In the genomic region with DNA sequence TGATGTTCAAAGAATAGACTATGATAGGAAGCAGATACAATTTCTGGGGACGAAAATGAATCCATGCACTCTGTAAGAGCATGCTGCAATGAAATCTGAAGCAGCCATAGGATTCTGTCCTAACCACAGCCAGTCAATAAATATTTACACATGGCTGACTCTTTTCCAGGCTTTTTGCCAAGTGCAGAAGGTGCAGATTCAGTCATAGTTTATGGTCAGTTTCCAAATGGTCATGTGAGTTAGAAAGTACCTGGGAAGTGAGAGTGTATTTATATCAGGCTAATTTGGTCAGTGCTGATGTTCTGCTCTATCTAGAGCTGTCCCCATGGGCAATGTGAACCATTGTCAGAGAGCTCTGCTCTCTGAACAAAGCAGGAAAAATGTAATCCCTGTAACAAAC, we compare ENCODE assay signal across 12 mouse cellular contexts.
DNase-seq lines count a peak whose midpoint lies in the region; ATAC-seq and TF ChIP-seq lines count a peak whose summit lies in the region.
"Had no signal": no experiment of that assay in that cellular context is flagged by ENCODE, and none has a peak within 500 bp of the region (broad histone marks: within the 10 kb centered on the region; RNA-seq: fewer than 3 reads in every experiment).

No protein-coding gene starts in this region.

- intact Hi-C loops in heart, postnatal 36 days (cut with DNase I) = no loop called here

- H3K4me2 ChIP-seq in midbrain, postnatal 0 days (ENCODE audit: low read depth, low read length, poor library complexity, severe bottlenecking) = no peak overlapping the region
- no peak overlapping the region for H3K4me2 ChIP-seq in forebrain, embryonic 11.5 days (ENCODE audit: low read depth, low read length, severe bottlenecking)
- H3K4me2 ChIP-seq: neural tube, embryonic 12.5 days had no signal

- TF ChIP-seq POLR2A in kidney, adult 2 months (IDR thresholded peaks at IDR 0.05; ENCODE audit: low read depth, low read length) = no peak

- H3K36me3 ChIP-seq in midbrain, postnatal 0 days (ENCODE audit: insufficient read depth, low read length) = no peaks in the 10 kb centered on the region
- no peaks in the 10 kb centered on the region for H3K36me3 ChIP-seq in midbrain, embryonic 10.5 days
- H3K36me3 ChIP-seq in kidney, adult 2 months (ENCODE audit: control insufficient read depth, insufficient read depth, low read length) = no peaks in the 10 kb centered on the region
- H3K36me3 ChIP-seq in forebrain, embryonic 11.5 days (ENCODE audit: control insufficient read depth, insufficient read depth, low read length) = no peaks in the 10 kb centered on the region
- H3K36me3 ChIP-seq: neural tube, embryonic 12.5 days had no signal

- no peak overlapping the region for H3K4me3 ChIP-seq in midbrain, postnatal 0 days (ENCODE audit: low read depth, low read length)
- no peak overlapping the region for H3K4me3 ChIP-seq in midbrain, embryonic 10.5 days
- no peak overlapping the region for H3K4me3 ChIP-seq in kidney, adult 2 months (ENCODE audit: insufficient read depth, low read depth, low read length)
- no peak overlapping the region for H3K4me3 ChIP-seq in forebrain, embryonic 11.5 days (ENCODE audit: low read depth, low read length)
- H3K4me3 ChIP-seq: heart, adult 2 months; neural tube, embryonic 12.5 days had no signal

- no peak overlapping the region for H3K27ac ChIP-seq in midbrain, postnatal 0 days (ENCODE audit: low read depth, low read length)
- no peak overlapping the region for H3K27ac ChIP-seq in midbrain, embryonic 10.5 days (replicated peaks)
- no peak overlapping the region for H3K27ac ChIP-seq in kidney, adult 2 months (ENCODE audit: insufficient read depth, low read depth, low read length)
- no peak overlapping the region for H3K27ac ChIP-seq in forebrain, embryonic 11.5 days (ENCODE audit: low read depth, low read length)
- H3K27ac ChIP-seq: heart, adult 2 months; macrophage; neural tube, embryonic 12.5 days had no signal

- WGBS in midbrain, postnatal 0 days = 67% methylated on average over 1 of the region's 1 CpGs
- 76% methylated on average over 1 of the region's 1 CpGs for WGBS in midbrain, embryonic 10.5 days
- WGBS in kidney, adult 2 months = 7% methylated on average over 1 of the region's 1 CpGs
- WGBS in forebrain, embryonic 11.5 days = 71% methylated on average over 1 of the region's 1 CpGs

- DNase-seq in heart, adult 18-20 months = peak; percentile 33 to 47
- DNase-seq in heart, postnatal 36 days = no peak
- DNase-seq in midbrain, postnatal 0 days (ENCODE audit: low spot score) = peak; percentile 70
- no peak for DNase-seq in midbrain, embryonic 10.5 days (ENCODE audit: low spot score)
- peak; percentile 72 for DNase-seq in kidney, adult 2 months
- DNase-seq in retina, postnatal 7 days (ENCODE audit: low read depth, low spot score) = peak; percentile 4
- DNase-seq in forebrain, embryonic 11.5 days (ENCODE audit: low spot score) = no peak
- no peak for DNase-seq in spleen, postnatal 4 days (ENCODE audit: low spot score in 2 of 2)
- DNase-seq: B cell, adult 2 months; heart, adult 2 months had no signal

- no peak; the same call in 1 of the 2 replicates for ATAC-seq in midbrain, postnatal 0 days (ENCODE audit: low FRiP score)
- no peak for ATAC-seq in forebrain, embryonic 11.5 days (replicated peaks; ENCODE audit: low FRiP score)

- TF ChIP-seq CTCF in midbrain, postnatal 0 days (IDR thresholded peaks at IDR 0.05) = no peak
- no peak for TF ChIP-seq CTCF in kidney, adult 2 months (conservative IDR thresholded peaks at IDR 0.05; ENCODE audit: insufficient read depth, insufficient read length, low read depth, low read length)

- no peak overlapping the region for H3K9ac ChIP-seq in midbrain, postnatal 0 days (replicated peaks; ENCODE audit: low read length, poor library complexity, severe bottlenecking)
- no peak overlapping the region for H3K9ac ChIP-seq in forebrain, embryonic 11.5 days (ENCODE audit: low read length)
- H3K9ac ChIP-seq: neural tube, embryonic 12.5 days had no signal

- H3K27me3 ChIP-seq in midbrain, postnatal 0 days (ENCODE audit: insufficient read depth, low read length) = no peaks in the 10 kb centered on the region
- H3K27me3 ChIP-seq in midbrain, embryonic 10.5 days (ENCODE audit: low read depth, poor library complexity, severe bottlenecking) = no peaks in the 10 kb centered on the region
- H3K27me3 ChIP-seq in kidney, adult 2 months (replicated peaks; ENCODE audit: control insufficient read depth, insufficient read depth, low read length) = no peaks in the 10 kb centered on the region
- H3K27me3 ChIP-seq in forebrain, embryonic 11.5 days (ENCODE audit: control insufficient read depth, insufficient read depth, low read length) = no peaks in the 10 kb centered on the region
- H3K27me3 ChIP-seq: neural tube, embryonic 12.5 days had no signal

- no peaks in the 10 kb centered on the region for H3K4me1 ChIP-seq in midbrain, postnatal 0 days (ENCODE audit: insufficient read depth, low read length)
- H3K4me1 ChIP-seq in midbrain, embryonic 10.5 days = no peaks in the 10 kb centered on the region
- H3K4me1 ChIP-seq in kidney, adult 2 months (ENCODE audit: control insufficient read depth, insufficient read depth, low read length) = no peaks in the 10 kb centered on the region
- H3K4me1 ChIP-seq in forebrain, embryonic 11.5 days (replicated peaks; ENCODE audit: control insufficient read depth, insufficient read depth, low read length) = no peaks in the 10 kb centered on the region
- H3K4me1 ChIP-seq: neural tube, embryonic 12.5 days had no signal

- H3K9me3 ChIP-seq in midbrain, postnatal 0 days (ENCODE audit: low read length) = no peaks in the 10 kb centered on the region
- no peaks in the 10 kb centered on the region for H3K9me3 ChIP-seq in midbrain, embryonic 10.5 days (replicated peaks)
- no peaks in the 10 kb centered on the region for H3K9me3 ChIP-seq in forebrain, embryonic 11.5 days (ENCODE audit: control insufficient read depth, low read length)
- H3K9me3 ChIP-seq: neural tube, embryonic 12.5 days had no signal

Comparison
In these comparisons a context has a peak if more than half of its experiments do, and no peak if none do; other contexts are left out.
1. DNase-seq: peak in heart, adult 18-20 months (2 of 2), midbrain, postnatal 0 days (single experiment), kidney, adult 2 months (single experiment) and retina, postnatal 7 days (single experiment); none in heart, postnatal 36 days (0 of 2), midbrain, embryonic 10.5 days (single experiment), forebrain, embryonic 11.5 days (single experiment) and spleen, postnatal 4 days (0 of 2).